Mouse (Mus musculus) intestine, embryonic 14.5 days (tissue): ENCODE data around the gene Clcn2. TPM values are rescaled to one million over a fixed set of nuclear protein-coding genes. Genes with fewer than 3 reads are reported as not detected.

ENCODE experiments used
- ATAC-seq: fragments of 200-750 bp; cut with Nextera tagmentation; replicated peaks from 2 replicates; pipeline ENCODE4 v1.8.0; 2017; ENCODE audit warnings: low read depth, moderate number of reproducible peaks, moderate TSS enrichment, moderate library complexity; ENCODE audit not compliant: low FRiP score, low TSS enrichment
- DNase-seq: peaks from one replicate; pipeline ENCODE4 v3.0.0-alpha.2; 2018; ENCODE audit warnings: low spot score
- H3K27ac ChIP-seq: fragments of 300-500 bp; sonication (generic); 2 replicates; pipeline ENCODE4 v1.5.1; 2014; ENCODE audit warnings: low read depth, mild to moderate bottlenecking, control low read depth
- H3K27me3 ChIP-seq: fragments of 300-500 bp; sonication (generic); replicated peaks from 2 replicates; pipeline ENCODE4 v1.6.1; 2014; ENCODE audit warnings: low read length, control low read depth; ENCODE audit not compliant: control insufficient read depth, insufficient read depth
- H3K36me3 ChIP-seq: fragments of 300-500 bp; sonication (generic); 2 replicates; pipeline ENCODE4 v1.6.1; 2014; ENCODE audit warnings: low read length, control low read depth; ENCODE audit not compliant: control insufficient read depth, insufficient read depth
- H3K4me1 ChIP-seq: fragments of 300-500 bp; sonication (generic); replicated peaks from 2 replicates; pipeline ENCODE4 v1.6.1; 2014; ENCODE audit warnings: low read length, control low read depth, mixed read lengths; ENCODE audit not compliant: control insufficient read depth, insufficient read depth
- H3K4me2 ChIP-seq: fragments of 300-500 bp; sonication (generic); 2 replicates; pipeline ENCODE4 v1.6.1; 2014; ENCODE audit warnings: low read length
- H3K4me3 ChIP-seq: fragments of 300-500 bp; sonication (generic); 2 replicates; pipeline ENCODE4 v1.5.1; 2014; ENCODE audit warnings: low read depth, low read length, control low read depth, mixed read lengths
- H3K9ac ChIP-seq: fragments of 300-500 bp; sonication (generic); 2 replicates; pipeline ENCODE4 v1.6.1; 2014; ENCODE audit warnings: mild to moderate bottlenecking, low read length
- H3K9me3 ChIP-seq: fragments of 300-500 bp; sonication (generic); 2 replicates; pipeline ENCODE4 v1.6.1; 2016; ENCODE audit warnings: low read length, control low read depth; ENCODE audit not compliant: control insufficient read depth
- WGBS: fragments of 180-500 bp; shearing (Covaris S2); extraction: QIAGEN DNeasy Blood & Tissue Kit; methylation state at CpG from one replicate; pipeline ENCODE4 v1.1.7; 2014; 5-methylcytosine and 5-hydroxymethylcytosine counted together
- polyA plus RNA-seq: library from polyadenylated mRNA; unstranded; fragments of >200 nt; fragmentation: Nextera tagmentation; extraction: Ambion mirVana; gene quantifications from 2 replicates; pipeline ENCODE4 v1.2.1, GENCODE M21; 2014

Gene Clcn2
- 15.1 and 15.9 TPM in 2 replicates for polyA plus RNA-seq

DNA sequence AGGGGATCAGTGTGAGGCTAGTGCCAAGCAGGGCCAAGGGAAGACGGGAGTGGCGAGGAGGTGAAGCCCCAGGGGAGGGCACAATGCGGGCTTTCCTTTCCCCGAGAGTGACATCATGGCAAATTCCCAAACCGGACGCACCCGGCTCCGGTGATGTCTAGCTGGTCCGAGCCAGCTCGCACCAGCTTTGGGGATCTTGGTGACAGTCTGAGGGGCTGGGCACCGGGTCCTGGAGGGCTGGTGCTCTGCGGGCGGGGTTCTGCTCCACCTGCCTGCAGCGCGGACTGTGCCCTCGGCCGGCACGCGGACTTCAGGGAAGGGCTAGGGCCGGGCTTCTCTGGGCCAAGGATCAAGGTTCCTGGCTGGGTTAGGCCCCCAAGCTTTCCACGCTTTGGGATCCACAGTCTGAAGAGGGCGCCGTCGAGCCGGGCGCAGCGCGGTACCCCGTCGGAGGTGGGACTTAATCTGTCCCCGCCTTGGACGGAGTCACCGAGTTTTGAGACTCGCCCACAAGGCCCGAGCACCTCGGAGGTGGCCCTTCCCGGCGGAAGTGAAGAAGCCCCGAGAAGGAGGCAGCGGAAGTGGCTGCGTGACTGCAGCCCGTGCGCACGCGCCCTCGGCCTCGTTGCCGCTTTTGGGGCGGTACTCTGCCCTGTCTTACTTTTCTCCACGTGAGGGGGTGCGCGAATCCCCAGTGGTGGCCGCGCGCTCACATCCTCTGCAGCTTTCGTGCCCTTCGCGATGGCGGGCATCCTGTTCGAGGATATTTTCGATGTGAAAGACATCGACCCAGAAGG, at the start of gene Clcn2, which contains the start of gene Polr2h:
Gene Clcn2, minus strand, starts transcription at position 566 of the 797 bp plus-strand sequence.
Gene Polr2h, plus strand, starts transcription at position 485 of the 797 bp plus-strand sequence.
- peak; percentile 97 for DNase-seq
- no peaks in the 10 kb centered on the region for H3K27me3 ChIP-seq
- H3K9ac ChIP-seq: peak within 1 kb of the TSS; percentile 65
- H3K4me1 ChIP-seq: peaks cover 20% of the 10 kb centered on the region
- H3K4me2 ChIP-seq: peak within 1 kb of the TSS; percentile 86
- no peaks in the 10 kb centered on the region for H3K9me3 ChIP-seq
- H3K36me3 ChIP-seq: peaks cover 39% of the 10 kb centered on the region
- peak within 1 kb of the TSS; percentile 61 for H3K4me3 ChIP-seq
- ATAC-seq: peak; percentile 86
- under 1% methylated on average over 62 of the region's 62 CpGs for WGBS
- H3K27ac ChIP-seq: peak within 1 kb of the TSS; percentile 95

DNA sequence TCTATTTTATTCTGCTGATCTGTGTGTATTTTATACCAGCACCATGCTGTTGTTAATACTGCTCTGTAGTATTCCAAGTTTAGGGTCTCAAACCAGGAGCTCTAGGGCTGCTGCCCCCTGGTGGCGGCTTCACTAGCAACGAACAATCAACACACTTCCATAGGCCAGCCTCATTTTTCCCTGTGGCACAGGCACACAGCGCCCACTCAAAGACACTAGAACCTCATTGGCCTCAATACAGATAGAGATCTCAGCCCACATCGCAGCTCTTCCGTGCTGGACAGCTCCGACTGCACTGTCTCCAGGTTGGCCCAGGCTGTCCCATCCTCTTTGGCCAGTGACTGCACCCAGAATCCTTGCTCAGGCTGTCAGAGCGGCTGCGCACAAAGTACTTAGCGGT, 47.7 kb upstream of the Clcn2 start:
- whole genome bisulfite sequencing: 47% methylated on average over 9 of the region's 9 CpGs
- ATAC-seq: no peak
- Histone ChIP-seq H3K4me2 (no peak overlapping the region), H3K9me3 (no peaks in the 10 kb centered on the region), H3K27me3 (no peaks in the 10 kb centered on the region), H3K4me1 (no peaks in the 10 kb centered on the region), H3K9ac (no peak overlapping the region), H3K4me3 (no peak overlapping the region), H3K27ac (no peak overlapping the region), H3K36me3 (no peaks in the 10 kb centered on the region)
- DNase-seq: peak; percentile 73

DNA sequence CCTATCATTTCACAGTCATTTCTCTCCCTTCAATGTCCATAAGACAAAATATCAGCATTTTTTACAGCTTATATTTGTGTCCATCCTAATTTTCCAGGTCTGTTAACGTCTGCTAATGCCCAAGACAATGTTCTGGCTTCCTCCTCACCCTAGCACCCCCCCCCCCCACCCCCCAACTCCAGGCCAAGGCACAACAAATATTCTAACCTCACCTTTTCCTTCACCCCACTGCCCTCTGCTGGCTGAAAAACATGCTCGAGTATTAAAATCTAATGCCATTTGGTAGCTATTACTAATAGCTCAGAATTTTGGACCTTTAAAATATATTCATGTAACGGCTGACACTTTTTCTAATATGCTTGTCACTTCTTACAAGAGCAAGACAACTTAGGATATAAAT, 44.1 kb upstream of the Clcn2 start:
- DNase-seq (peak; percentile 69), ATAC-seq (no peak)
- WGBS: 11% methylated on average over 3 of the region's 3 CpGs
- Histone ChIP-seq H3K4me1 (no peaks in the 10 kb centered on the region), H3K9me3 (no peaks in the 10 kb centered on the region), H3K4me2 (no peak overlapping the region), H3K27ac (no peak overlapping the region), H3K9ac (no peak overlapping the region), H3K27me3 (no peaks in the 10 kb centered on the region), H3K36me3 (no peaks in the 10 kb centered on the region), H3K4me3 (no peak overlapping the region)

DNA sequence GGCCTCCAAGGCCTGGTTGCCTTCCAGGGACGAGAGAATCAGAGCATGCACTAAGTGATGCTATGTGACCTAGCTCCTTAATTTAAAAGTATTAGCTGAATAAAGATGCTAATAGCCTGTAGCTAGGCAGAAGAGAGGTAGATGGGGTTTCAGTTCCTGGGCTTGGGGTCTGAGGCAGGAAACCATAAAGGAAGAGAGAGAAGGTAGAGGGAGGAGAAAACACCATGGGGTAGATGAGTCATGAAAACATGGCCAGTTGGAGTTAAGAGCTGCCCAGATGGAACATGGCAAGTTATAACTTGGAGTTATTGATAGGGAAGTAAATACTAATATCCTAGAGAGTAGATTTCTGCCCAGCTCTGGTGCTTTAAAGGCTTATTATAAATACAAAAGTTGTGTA, 39.8 kb upstream of the Clcn2 start:
- Histone ChIP-seq H3K36me3 (no peaks in the 10 kb centered on the region), H3K9ac (no peak overlapping the region), H3K4me2 (no peak overlapping the region), H3K27me3 (no peaks in the 10 kb centered on the region), H3K27ac (no peak overlapping the region), H3K4me3 (no peak overlapping the region), H3K9me3 (no peaks in the 10 kb centered on the region), H3K4me1 (no peaks in the 10 kb centered on the region)
- ATAC-seq (no peak), DNase-seq (no peak)
- WGBS: 73% methylated on average over 1 of the region's 1 CpGs

DNA sequence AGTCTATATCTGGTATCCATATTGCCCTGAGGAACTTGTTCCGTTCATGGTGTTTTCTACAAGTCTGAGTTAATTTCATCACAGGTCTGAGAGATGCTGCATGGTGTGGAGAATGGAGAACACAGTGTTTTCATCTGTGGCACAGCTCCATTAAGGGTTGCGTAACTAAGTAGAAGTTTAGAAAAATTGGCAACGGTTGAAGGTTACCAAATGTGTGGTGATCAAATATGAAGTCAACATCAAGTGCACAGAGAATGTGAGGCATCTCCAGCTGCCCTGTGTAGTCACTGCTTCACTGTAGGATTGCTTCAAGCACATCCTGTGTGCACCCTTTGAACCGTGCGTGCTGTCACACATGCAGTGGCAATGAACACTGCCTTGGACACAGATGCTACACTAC, 38.5 kb upstream of the Clcn2 start:
- Histone ChIP-seq H3K27ac (no peak overlapping the region), H3K27me3 (no peaks in the 10 kb centered on the region), H3K9me3 (no peaks in the 10 kb centered on the region), H3K4me2 (no peak overlapping the region), H3K9ac (no peak overlapping the region), H3K4me1 (no peaks in the 10 kb centered on the region), H3K36me3 (no peaks in the 10 kb centered on the region), H3K4me3 (no peak overlapping the region)
- DNase-seq (no peak), ATAC-seq (no peak)
- WGBS: 89% methylated on average over 5 of the region's 5 CpGs

DNA sequence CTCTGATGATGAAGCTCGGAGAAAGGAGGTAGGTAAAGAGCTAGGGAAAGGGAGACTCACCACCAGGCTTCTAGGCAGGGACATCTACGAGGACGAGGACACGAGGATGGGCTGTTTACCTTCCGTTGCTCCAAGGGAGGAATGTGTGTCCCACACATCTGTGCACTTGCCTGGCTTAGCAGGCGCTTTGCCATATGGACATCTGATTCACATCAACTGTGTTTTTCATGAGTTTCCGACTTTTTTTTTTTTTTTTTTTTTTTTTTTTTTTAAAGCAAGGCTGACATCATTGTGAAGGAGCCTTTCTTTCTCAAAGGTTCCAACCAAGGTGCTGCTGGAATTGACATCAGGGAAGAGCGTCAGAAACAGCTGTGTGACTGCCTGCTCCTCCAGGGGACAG, 33.0 kb upstream of the Clcn2 start:
- DNase-seq (no peak), ATAC-seq (no peak)
- H3K9ac ChIP-seq: no peak overlapping the region
- H3K9me3 ChIP-seq: no peaks in the 10 kb centered on the region
- H3K4me3 ChIP-seq: no peak overlapping the region
- no peaks in the 10 kb centered on the region for H3K36me3 ChIP-seq
- H3K27ac ChIP-seq: no peak overlapping the region
- no peaks in the 10 kb centered on the region for H3K27me3 ChIP-seq
- WGBS: 35% methylated on average over 8 of the region's 8 CpGs
- H3K4me1 ChIP-seq: no peaks in the 10 kb centered on the region
- H3K4me2 ChIP-seq: no peak overlapping the region

DNA sequence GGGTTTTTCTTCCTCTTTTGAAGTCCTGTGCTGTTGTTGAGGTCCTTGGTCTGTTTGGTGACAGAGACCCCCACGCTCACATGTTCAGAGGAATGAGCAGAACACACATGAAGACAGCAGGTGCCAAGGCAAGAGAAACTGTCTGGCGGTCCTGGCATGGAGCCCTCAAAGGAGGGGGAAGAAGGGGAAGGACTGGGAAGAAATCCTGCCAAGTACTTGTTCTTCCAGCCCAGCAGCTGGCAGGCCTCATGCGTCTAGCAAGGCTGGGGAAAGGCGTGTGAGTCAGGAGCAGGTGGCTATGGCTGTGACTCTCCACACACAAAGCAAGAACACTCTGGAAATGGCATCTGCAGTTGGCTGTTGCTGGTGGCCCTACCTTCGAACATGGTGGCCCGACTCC, 29.1 kb upstream of the Clcn2 start:
- no peak overlapping the region for H3K4me3 ChIP-seq
- DNase-seq (peak; percentile 62), ATAC-seq (no peak)
- no peak overlapping the region for H3K27ac ChIP-seq
- H3K9ac ChIP-seq: no peak overlapping the region
- H3K27me3 ChIP-seq: no peaks in the 10 kb centered on the region
- no peak overlapping the region for H3K4me2 ChIP-seq
- H3K9me3 ChIP-seq: no peaks in the 10 kb centered on the region
- no peaks in the 10 kb centered on the region for H3K36me3 ChIP-seq
- H3K4me1 ChIP-seq: no peaks in the 10 kb centered on the region
- WGBS: 56% methylated on average over 6 of the region's 6 CpGs

DNA sequence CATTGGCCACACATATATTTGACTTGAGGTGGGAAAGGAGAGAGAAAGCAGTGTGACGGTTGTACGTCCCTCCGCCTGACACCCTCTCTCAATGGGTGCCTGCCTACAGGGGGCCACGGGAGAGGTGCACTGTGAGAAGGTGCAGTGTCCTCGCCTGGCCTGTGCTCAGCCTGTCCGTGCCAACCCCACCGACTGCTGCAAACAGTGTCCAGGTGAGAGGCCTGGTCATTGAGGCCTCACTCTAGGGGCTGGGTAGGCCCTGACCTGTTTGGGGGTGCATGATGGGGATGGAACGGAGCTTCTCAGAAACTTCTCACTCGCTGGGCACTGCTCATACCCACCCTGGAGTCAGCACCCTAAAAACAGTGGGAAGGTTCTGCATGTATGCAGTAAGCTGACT, 22.3 kb upstream of the Clcn2 start:
- peaks cover 11% of the 10 kb centered on the region for H3K27me3 ChIP-seq
- ATAC-seq: no peak
- WGBS: 92% methylated on average over 9 of the region's 9 CpGs
- no peak overlapping the region for H3K27ac ChIP-seq
- no peaks in the 10 kb centered on the region for H3K9me3 ChIP-seq
- DNase-seq: no peak
- H3K4me3 ChIP-seq: no peak overlapping the region
- H3K9ac ChIP-seq: no peak overlapping the region
- no peak overlapping the region for H3K4me2 ChIP-seq
- no peaks in the 10 kb centered on the region for H3K4me1 ChIP-seq
- H3K36me3 ChIP-seq: no peaks in the 10 kb centered on the region

DNA sequence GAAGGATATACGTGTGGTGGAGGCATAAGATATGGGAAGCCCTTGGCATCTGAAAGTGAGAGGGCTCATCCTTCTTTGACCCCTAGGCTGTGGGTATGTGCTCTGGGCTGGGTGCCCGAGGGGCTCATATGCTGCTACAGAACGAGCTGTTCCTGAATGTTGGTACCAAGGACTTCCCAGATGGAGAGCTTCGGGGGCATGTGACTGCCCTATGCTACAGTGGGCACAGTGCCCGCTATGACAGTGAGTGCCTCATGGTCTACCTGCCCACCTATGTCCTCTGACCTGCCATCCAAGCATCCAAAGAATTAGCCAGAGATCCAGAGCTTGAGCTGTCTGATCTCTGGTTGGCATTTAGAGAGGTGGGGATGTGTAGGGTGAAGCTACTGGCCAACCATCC, 19.3 kb upstream of the Clcn2 start:
- 88% methylated on average over 5 of the region's 5 CpGs for WGBS
- peaks cover 22% of the 10 kb centered on the region for H3K27me3 ChIP-seq
- no peak overlapping the region for H3K4me3 ChIP-seq
- ATAC-seq (no peak), DNase-seq (no peak)
- H3K27ac ChIP-seq: no peak overlapping the region
- H3K4me1 ChIP-seq: peaks cover 14% of the 10 kb centered on the region
- no peak overlapping the region for H3K4me2 ChIP-seq
- no peaks in the 10 kb centered on the region for H3K9me3 ChIP-seq
- H3K9ac ChIP-seq: no peak overlapping the region
- H3K36me3 ChIP-seq: no peaks in the 10 kb centered on the region
